Mouse (Mus musculus): Measurements from ENCODE around the gene Prpf40a. TPM values are rescaled to one million over a fixed set of nuclear protein-coding genes. Genes with fewer than 3 reads are reported as not detected.

The Prpf40a gene
- polyA plus RNA-seq (2012; rRNA removed), result 27.0 and 28.6 TPM in 2 replicates

- TF ChIP-seq CTCF (IDR thresholded peaks at IDR 0.05; ENCODE audit: borderline replicate concordance, extremely low read depth, insufficient read depth, insufficient read length), result no peak
- TF ChIP-seq POLR2A (IDR thresholded peaks at IDR 0.05; ENCODE audit: borderline replicate concordance, extremely low read depth, insufficient read depth, insufficient read length, poor library complexity, severe bottlenecking), result peak; percentile 75; the same call in 1 of the 2 replicates
- peak; percentile 100 for DNase-seq (ENCODE audit: low read depth)
Observed at GRCm38 (mm10) chr2:53190684-53191511, at the start of gene Prpf40a. Gene Prpf40a (minus strand): TSS chr2:53191284.

DNA sequence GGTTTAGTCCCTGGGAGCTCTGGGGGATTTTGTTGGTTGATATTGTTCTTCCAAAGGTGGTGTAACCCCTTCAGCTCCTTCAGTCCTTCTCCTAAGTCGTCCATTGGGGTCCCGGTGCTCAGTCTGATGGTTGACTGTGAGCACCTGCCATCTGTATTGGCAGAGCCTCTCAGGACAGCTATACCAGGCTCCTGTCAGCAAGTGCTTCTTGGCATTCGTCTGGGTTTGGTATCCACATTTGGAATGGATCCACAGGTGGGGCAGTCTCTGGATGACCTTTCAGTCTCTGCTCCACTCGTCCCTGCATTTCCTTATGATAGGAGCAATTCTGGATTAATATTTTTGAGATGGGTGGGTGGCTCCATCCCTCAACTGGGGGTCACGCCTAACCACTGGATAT, 31.2 kb upstream of the Prpf40a start:
- no peak for DNase-seq (ENCODE audit: low read depth)
- no peak for TF ChIP-seq CTCF (IDR thresholded peaks at IDR 0.05; ENCODE audit: borderline replicate concordance, extremely low read depth, insufficient read depth, insufficient read length)
- no peak for TF ChIP-seq POLR2A (IDR thresholded peaks at IDR 0.05; ENCODE audit: borderline replicate concordance, extremely low read depth, insufficient read depth, insufficient read length, poor library complexity, severe bottlenecking)

DNA sequence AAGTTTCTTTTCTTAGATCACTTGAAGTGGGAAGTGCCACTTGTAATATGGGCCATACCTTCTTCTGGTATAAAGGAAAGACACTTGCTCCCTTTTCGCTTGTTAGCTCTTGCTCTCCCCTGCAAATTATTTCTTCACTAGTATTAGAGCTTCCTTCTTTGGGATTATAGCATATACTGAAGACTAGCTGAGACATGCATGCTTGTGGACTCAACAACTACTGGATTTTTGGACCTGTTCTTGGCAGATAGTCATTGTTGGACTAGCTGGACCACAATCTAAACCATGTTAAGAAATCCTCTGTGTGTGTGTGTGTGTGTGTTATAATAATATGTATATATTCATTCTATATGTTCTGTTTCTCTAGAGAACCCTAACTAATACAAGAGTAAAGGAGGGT, 22.4 kb upstream of the Prpf40a start:
- TF ChIP-seq POLR2A (IDR thresholded peaks at IDR 0.05; ENCODE audit: borderline replicate concordance, extremely low read depth, insufficient read depth, insufficient read length, poor library complexity, severe bottlenecking), result no peak
- no peak for TF ChIP-seq CTCF (IDR thresholded peaks at IDR 0.05; ENCODE audit: borderline replicate concordance, extremely low read depth, insufficient read depth, insufficient read length)
- no peak for DNase-seq (ENCODE audit: low read depth)

DNA sequence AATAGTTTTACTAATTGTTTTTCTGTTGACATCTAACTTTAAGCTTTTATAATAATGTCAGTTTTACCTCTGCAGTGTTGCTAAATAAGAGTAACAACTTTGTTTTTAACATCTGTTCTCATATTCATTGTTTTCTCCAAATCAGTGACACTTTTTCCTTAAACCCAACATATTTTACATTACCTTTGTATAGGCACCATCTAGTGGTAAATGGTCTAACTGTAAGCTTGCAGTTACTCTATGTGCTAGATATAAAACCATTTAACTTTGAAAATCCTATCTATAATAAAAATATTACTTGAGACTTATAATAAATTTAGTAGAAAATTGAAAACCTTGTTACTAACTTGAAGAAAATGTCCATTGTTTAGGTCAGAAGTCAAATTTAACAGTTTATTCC, 15.7 kb upstream of the Prpf40a start:
- DNase-seq (ENCODE audit: low read depth), result peak; percentile 9
- TF ChIP-seq CTCF (IDR thresholded peaks at IDR 0.05; ENCODE audit: borderline replicate concordance, extremely low read depth, insufficient read depth, insufficient read length) (no peak), POLR2A (IDR thresholded peaks at IDR 0.05; ENCODE audit: borderline replicate concordance, extremely low read depth, insufficient read depth, insufficient read length, poor library complexity, severe bottlenecking) (no peak)

GRCm38 (mm10) chr2:53204373-53205274, 13.5 kb upstream of the Prpf40a start:
- peak; percentile 73 for DNase-seq (ENCODE audit: low read depth)
- TF ChIP-seq POLR2A (IDR thresholded peaks at IDR 0.05; ENCODE audit: borderline replicate concordance, extremely low read depth, insufficient read depth, insufficient read length, poor library complexity, severe bottlenecking) (no peak), CTCF (IDR thresholded peaks at IDR 0.05; ENCODE audit: borderline replicate concordance, extremely low read depth, insufficient read depth, insufficient read length) (peak; percentile 28; the same call in 1 of the 2 replicates)

DNA sequence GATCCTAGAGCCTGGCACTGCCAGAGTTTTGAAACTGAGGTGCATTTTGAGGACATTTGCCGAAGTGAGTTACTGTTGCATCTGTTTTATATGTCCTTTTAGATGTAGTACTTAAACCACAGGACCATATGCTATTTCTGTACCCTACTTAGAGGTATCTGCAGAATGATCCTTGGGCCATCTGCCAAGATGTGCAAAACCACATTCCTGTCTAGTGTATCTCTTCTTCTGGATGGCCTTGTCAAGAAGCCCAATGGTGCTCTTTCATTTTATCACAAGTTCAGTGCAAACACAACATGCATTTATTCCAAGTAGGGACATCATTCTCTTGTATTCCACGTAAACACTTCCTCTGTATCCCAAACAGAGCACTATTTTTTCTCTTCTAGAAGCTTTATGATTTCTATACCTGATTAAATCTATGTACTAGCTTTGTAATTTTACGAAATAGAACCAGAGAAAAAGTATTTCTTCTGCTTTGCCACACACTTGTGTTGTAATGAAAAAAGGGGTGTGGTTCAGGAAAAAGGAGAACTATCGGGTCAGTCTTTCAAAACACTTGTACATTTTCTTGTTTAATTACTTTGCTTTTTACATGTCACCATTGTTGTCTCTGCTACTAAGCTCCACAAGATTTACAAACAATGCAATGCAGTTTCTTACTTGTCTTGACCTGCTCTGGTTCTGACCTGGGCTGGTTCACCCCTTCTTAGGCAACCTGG, 9.2 kb upstream of the Prpf40a start:
- no peak for DNase-seq (ENCODE audit: low read depth)
- no peak for TF ChIP-seq CTCF (IDR thresholded peaks at IDR 0.05; ENCODE audit: borderline replicate concordance, extremely low read depth, insufficient read depth, insufficient read length)
- TF ChIP-seq POLR2A (IDR thresholded peaks at IDR 0.05; ENCODE audit: borderline replicate concordance, extremely low read depth, insufficient read depth, insufficient read length, poor library complexity, severe bottlenecking), result no peak

- no peak for DNase-seq (ENCODE audit: low read depth)
- TF ChIP-seq POLR2A (IDR thresholded peaks at IDR 0.05; ENCODE audit: borderline replicate concordance, extremely low read depth, insufficient read depth, insufficient read length, poor library complexity, severe bottlenecking) (no peak), CTCF (IDR thresholded peaks at IDR 0.05; ENCODE audit: borderline replicate concordance, extremely low read depth, insufficient read depth, insufficient read length) (no peak)
Observed at GRCm38 (mm10) chr2:53199203-53199602, 8.1 kb upstream of the Prpf40a start.

- no peak for TF ChIP-seq CTCF (IDR thresholded peaks at IDR 0.05; ENCODE audit: borderline replicate concordance, extremely low read depth, insufficient read depth, insufficient read length)
- no peak for TF ChIP-seq POLR2A (IDR thresholded peaks at IDR 0.05; ENCODE audit: borderline replicate concordance, extremely low read depth, insufficient read depth, insufficient read length, poor library complexity, severe bottlenecking)
- DNase-seq (ENCODE audit: low read depth), result no peak
Observed at GRCm38 (mm10) chr2:53196431-53196830, 5.3 kb upstream of the Prpf40a start.

DNA sequence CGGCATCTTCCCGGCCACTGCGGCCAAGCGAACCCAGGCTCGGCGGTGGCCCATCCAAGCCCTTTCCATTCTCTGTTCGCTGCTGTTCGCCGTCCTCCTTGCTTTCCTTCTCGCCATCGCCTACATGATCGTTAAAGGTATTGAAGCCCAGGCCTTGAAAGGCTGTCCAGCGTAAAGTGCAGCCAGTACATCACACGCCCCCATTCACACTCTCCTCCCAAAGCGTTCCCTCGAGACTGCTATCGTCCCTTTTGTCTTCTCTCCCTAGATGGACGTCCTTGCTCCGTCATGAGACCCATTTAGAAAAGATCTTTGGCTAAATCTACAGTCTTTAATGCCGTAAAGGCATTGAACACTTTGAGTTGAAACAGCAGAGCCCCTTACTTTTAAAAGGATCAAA, 1.3 kb upstream of the Prpf40a start:
- no peak for TF ChIP-seq POLR2A (IDR thresholded peaks at IDR 0.05; ENCODE audit: borderline replicate concordance, extremely low read depth, insufficient read depth, insufficient read length, poor library complexity, severe bottlenecking)
- DNase-seq (ENCODE audit: low read depth), result peak; percentile 63

GRCm38 (mm10) chr2:53191523-53192220, 588 bp upstream of the Prpf40a start, which contains the start of gene Arl6ip6:
Gene Arl6ip6 (plus strand): TSS chr2:53191726.
- peak; percentile 98 for DNase-seq (ENCODE audit: low read depth)
- no peak for TF ChIP-seq CTCF (IDR thresholded peaks at IDR 0.05; ENCODE audit: borderline replicate concordance, extremely low read depth, insufficient read depth, insufficient read length)
- TF ChIP-seq POLR2A (IDR thresholded peaks at IDR 0.05; ENCODE audit: borderline replicate concordance, extremely low read depth, insufficient read depth, insufficient read length, poor library complexity, severe bottlenecking), result peak; percentile 61; the same call in 1 of the 2 replicates

Measured in brain, embryonic 14.5 days (tissue).